Mouse (Mus musculus): ENCODE data around the gene Mrps36.
"Not testable (repeated sequence)": the region's sequence is repeated elsewhere in the genome, so short reads cannot be mapped to it uniquely, and the experiment has no call there.

Gene Mrps36

GRCm38 (mm10) chr13:100731462-100732046 is 12.9 kb downstream of the Mrps36 start:
- not testable (repeated sequence) for DNase-seq (ENCODE audit: low spot score)

- DNase-seq (ENCODE audit: low spot score), result peak; percentile 97
Observed at GRCm38 (mm10) chr13:100730861-100731176, 13.6 kb downstream of the Mrps36 start, which contains the start of gene Cdk7. Gene Cdk7 (minus strand): TSS chr13:100730939.

GRCm38 (mm10) chr13:100730153-100730860 is 14.2 kb downstream of the Mrps36 start:
- DNase-seq (ENCODE audit: low spot score), result no peak

GRCm38 (mm10) chr13:100728530-100728929 is 15.9 kb downstream of the Mrps36 start:
- DNase-seq (ENCODE audit: low spot score), result not testable (repeated sequence)

GRCm38 (mm10) chr13:100728086-100728485 is 16.4 kb downstream of the Mrps36 start:
- no peak for DNase-seq (ENCODE audit: low spot score)

GRCm38 (mm10) chr13:100725194-100725593 is 19.3 kb downstream of the Mrps36 start:
- no peak for DNase-seq (ENCODE audit: low spot score)

GRCm38 (mm10) chr13:100724051-100724754 is 20.3 kb downstream of the Mrps36 start:
- no peak for DNase-seq (ENCODE audit: low spot score)

- DNase-seq (ENCODE audit: low spot score), result no peak
Observed at GRCm38 (mm10) chr13:100721656-100722055, 22.8 kb downstream of the Mrps36 start.

- no peak for DNase-seq (ENCODE audit: low spot score)
Observed at GRCm38 (mm10) chr13:100715467-100715866, 29.0 kb downstream of the Mrps36 start.

- no peak for DNase-seq (ENCODE audit: low spot score)
Observed at GRCm38 (mm10) chr13:100706206-100706605, 38.3 kb downstream of the Mrps36 start.

- DNase-seq (ENCODE audit: low spot score), result peak; percentile 71
Observed at GRCm38 (mm10) chr13:100703468-100703867, 41.0 kb downstream of the Mrps36 start.

- DNase-seq (ENCODE audit: low spot score), result no peak
Observed at GRCm38 (mm10) chr13:100698866-100699265, 45.6 kb downstream of the Mrps36 start.

- DNase-seq (ENCODE audit: low spot score), result no peak
Observed at GRCm38 (mm10) chr13:100697541-100697940, 46.9 kb downstream of the Mrps36 start.

GRCm38 (mm10) chr13:100687513-100687912 is 56.9 kb downstream of the Mrps36 start:
- DNase-seq (ENCODE audit: low spot score), result no peak

Measured in adipocyte (in vitro differentiated cells).